Mouse (Mus musculus): ENCODE results near the gene Vmn1r172. TPM values are rescaled to one million over a fixed set of nuclear protein-coding genes. Genes with fewer than 3 reads are reported as not detected.
"Not testable (repeated sequence)": the region's sequence is repeated elsewhere in the genome, so short reads cannot be mapped to it uniquely, and the experiment has no call there.

The Vmn1r172 gene
- not detected for polyA plus RNA-seq (2017; shearing (Covaris generic))

DNA sequence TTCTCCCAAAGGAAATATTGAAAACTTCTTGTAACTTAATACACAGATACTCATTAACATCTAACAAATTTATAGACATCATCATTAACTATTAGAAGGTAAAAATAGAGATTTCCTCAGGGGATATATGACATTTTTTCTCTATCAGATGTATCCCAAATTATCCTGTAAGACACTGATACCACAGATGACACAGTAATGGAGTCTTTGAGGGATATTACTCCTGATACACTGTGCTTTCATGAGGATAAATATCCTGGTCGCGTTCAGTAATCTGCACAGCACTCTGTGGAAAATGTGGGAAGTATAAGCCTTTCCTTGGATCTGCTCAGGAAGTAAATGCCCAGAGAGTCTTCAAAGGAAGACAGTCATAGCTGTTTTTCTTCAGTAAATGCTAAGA lies at the start of gene Vmn1r172:
Gene Vmn1r172, plus strand, starts transcription at position 301 of the 400 bp plus-strand sequence.
- ATAC-seq: no peak

GRCm38 (mm10) chr7:23630422-23630821 lies 27.7 kb upstream of the Vmn1r172 start, which contains the start of gene Vmn1r171:
Vmn1r171 (plus strand) TSS chr7:23630722.
- no peak for ATAC-seq

DNA sequence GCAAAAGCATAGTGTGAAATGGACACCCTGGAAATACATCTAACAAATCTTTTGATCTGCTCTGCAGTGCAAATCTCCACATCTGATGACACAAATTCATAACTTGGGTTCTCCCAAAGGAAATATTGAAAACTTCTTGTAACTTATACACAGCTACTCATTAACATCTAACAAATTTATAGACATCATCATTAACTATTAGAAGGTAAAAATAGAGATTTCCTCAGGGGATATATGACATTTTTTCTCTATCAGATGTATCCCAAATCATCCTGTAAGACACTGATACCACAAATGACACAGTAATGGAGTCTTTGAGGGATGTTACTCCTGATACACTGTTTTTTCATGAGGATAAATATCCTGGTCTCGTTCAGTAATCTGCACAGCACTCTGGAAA lies 42.3 kb downstream of the Vmn1r172 start, which contains the start of gene Vmn1r173:
Gene Vmn1r173, plus strand, starts transcription at position 301 of the 400 bp plus-strand sequence.
- not testable (repeated sequence) for ATAC-seq

Other genes with a start within 250 kb of the Vmn1r172 start
- gene Vmn1r167, start 151.1 kb upstream of the Vmn1r172 start, polyA plus RNA-seq (2017; shearing (Covaris generic)): not detected
- gene Vmn1r168, start 118.6 kb upstream of the Vmn1r172 start, polyA plus RNA-seq (2017; shearing (Covaris generic)): not detected
- not detected for gene Vmn1r169, start 82.8 kb upstream of the Vmn1r172 start, polyA plus RNA-seq (2017; shearing (Covaris generic))
- gene Vmn1r170, start 52.1 kb upstream of the Vmn1r172 start, polyA plus RNA-seq (2017; shearing (Covaris generic)): not detected
- gene Vmn1r171, start 27.6 kb upstream of the Vmn1r172 start, polyA plus RNA-seq (2017; shearing (Covaris generic)): not detected
- not detected for gene Vmn1r173, start 42.4 kb downstream of the Vmn1r172 start, polyA plus RNA-seq (2017; shearing (Covaris generic))
- gene Vmn1r174, start 94.0 kb downstream of the Vmn1r172 start, polyA plus RNA-seq (2017; shearing (Covaris generic)): not detected
- gene Vmn1r175, start 152.3 kb downstream of the Vmn1r172 start, polyA plus RNA-seq (2017; shearing (Covaris generic)): not detected
- gene Vmn1r176, start 179.1 kb downstream of the Vmn1r172 start, polyA plus RNA-seq (2017; shearing (Covaris generic)): not detected
- gene Vmn1r177, start 208.1 kb downstream of the Vmn1r172 start, polyA plus RNA-seq (2017; shearing (Covaris generic)): not detected
- gene Vmn1r178, start 233.7 kb downstream of the Vmn1r172 start, polyA plus RNA-seq (2017; shearing (Covaris generic)): not detected